Mouse (Mus musculus): ENCODE measurements around the gene Epb41l5.

DNA sequence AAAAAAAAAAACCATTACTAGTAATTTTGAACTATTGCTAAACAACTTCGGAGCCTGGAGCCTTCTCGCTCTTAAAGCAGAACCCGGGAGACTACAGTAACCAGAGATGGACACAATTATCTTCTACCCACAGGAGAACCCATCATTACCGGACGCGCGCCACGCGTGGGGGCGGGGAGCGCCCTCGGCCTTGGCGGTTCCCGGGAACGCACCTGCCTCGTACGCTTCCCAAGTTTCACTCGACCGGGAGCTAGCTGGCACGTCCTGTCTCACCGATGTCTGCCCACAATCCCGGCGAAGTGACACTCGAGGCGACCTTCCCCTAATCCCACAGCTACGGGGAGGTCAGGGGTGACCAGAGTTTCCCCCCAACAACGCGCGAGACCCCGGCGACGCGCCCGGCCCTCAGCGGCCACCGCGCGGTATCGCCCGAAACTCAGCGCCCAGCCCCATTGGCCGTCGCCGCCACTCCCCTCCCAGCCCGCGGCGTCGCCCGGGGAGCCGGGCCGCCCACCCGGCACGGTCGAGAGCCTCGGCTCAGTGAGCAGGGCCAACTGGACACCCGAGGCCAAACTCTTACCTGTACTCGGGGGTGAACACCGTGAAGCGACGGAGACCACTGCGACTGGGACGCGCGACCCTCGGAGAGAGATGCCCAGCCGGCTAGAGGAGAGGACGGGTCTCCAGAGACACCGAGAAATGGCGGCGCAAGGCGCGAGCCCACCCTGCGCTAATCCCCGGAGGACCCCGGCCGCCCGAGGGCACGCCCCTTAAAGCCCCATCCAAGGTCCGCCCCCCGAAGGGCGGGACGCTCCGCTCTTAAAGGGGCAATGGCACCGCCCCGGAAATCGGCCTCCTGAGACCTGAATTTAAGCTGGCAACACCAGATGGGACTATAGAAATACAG is at the start of gene Epb41l5:
- no peak for TF ChIP-seq CTCF (IDR thresholded peaks at IDR 0.05; ENCODE audit: control insufficient read depth, insufficient read depth, insufficient replicate concordance, low read depth, low read length)
- peak; percentile 83 for TF ChIP-seq POLR2A (IDR thresholded peaks at IDR 0.05; ENCODE audit: control insufficient read depth, low read depth, low read length)
